Mouse (Mus musculus) Muller cell, postnatal 12 days (primary cell): ENCODE data around the gene Hddc2.
"Not testable (repeated sequence)": the region's sequence is repeated elsewhere in the genome, so short reads cannot be mapped to it uniquely, and the experiment has no call there.

Experiments used
- DNase-seq: peaks from one replicate; pipeline ENCODE4 v3.0.0-alpha.2; 2015; ENCODE audit errors: inconsistent ontology term

The Hddc2 gene

DNA sequence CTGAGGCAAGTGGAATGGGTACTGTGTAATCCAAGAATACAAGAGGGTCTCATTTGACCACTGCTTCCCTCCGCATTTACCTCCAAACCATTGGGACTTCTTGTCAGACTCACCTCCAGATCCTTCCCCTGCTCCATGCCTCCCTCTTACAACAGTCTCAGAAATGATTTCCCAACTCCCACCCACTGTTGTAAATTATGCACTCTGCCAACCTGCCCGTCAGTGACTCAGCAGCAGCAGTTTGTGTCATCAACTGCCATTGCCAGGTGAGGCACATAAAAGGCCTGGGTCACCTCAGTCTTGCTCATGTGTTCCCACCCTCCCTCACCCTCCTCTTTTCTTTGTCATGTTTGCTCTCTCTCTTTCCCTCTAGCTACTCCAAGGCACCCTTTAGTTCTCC, 41.0 kb downstream of the Hddc2 start:
- DNase-seq = no peak

DNA sequence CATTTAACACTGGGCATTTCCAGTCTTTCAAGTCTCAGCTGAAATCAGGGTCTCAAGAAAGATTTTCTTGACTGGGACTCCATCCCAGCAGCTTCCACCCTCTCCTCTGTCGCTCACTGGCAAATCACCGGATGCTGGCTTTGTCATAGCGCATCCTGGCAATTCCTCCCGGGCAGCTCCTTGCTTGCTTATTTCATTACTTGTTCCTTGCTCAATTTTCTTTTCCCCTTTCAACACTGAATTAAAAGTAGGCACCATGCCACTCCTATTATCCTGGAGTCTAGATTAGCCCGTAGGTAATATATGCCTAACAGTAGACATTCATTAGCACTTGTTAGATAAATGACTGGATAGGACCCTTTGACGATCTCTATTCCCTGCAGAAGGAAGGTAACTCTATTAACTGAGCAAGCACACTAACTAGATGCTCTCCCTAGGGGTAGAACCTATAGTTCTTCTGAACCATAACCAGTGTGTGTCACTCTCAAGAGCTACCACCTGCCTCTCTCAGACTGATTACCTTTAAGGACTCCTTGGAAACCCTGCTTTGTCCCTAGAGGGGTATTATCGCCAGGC, 41.8 kb downstream of the Hddc2 start:
- DNase-seq = no peak

DNA sequence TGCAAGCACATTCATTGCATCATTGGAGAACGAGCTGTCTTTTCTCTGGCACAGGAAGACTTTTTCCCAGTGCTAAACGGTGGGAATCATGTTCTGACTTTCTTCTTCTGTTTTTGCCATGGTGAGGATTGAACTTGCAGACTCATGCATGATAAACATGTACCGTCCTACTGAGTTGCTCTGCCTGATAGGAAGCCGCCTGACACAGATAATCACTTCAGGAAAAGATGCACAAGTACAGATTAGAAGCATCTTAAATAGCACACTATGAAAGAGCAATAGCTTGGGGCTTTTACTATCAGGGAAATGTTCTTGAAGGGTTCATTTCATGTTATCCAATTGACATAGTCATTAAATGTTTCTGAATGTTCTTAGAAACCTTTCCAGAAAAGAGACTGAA, 46.6 kb downstream of the Hddc2 start:
- peak; percentile 6 for DNase-seq

DNA sequence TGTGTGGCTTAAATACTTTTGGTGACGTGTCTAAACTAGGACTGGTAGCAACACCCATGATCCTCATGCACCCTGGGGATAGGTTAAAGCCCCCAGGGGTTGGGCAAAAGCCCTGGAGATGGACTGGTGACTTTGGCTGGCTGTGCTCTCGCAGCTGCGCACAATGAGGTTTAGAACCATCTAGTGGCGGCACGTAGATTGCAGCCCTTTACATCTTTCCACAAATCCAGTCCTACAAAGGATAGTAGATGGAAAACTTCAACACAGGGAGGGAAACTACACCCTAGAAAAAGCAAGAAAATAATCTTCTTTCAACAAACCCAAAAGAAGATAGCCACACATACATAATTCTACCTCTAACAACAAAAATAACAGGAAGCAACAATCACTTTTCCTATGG, 57.0 kb downstream of the Hddc2 start:
- DNase-seq = not testable (repeated sequence)
